Mouse (Mus musculus): ENCODE results near the gene Gm8879.
"Not testable (repeated sequence)": the region's sequence is repeated elsewhere in the genome, so short reads cannot be mapped to it uniquely, and the experiment has no call there.

The Gm8879 gene

DNA sequence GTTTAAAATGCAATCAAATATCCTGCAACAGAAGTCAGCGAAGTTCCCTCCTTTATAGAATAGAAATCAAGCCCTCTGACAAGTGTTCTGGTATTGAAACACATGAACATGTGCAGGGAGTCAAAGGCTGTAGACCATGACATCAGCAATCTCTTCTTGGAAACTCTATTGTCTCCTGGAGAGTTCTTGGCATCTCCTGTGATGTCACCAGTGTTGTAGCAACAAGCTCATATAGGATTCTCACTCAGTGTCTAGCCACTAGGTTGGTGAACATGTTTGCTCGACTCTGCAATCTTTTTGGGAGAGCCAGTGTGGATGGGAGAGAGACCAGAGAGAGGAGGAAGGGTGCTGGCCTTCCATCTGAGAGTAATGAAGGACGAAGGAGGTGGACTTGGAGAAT lies at the start of gene Gm8879:
Gene Gm8879, plus strand, starts transcription at position 301 of the 400 bp plus-strand sequence.
- CTCF ChIA-PET, result not testable (repeated sequence)

DNA sequence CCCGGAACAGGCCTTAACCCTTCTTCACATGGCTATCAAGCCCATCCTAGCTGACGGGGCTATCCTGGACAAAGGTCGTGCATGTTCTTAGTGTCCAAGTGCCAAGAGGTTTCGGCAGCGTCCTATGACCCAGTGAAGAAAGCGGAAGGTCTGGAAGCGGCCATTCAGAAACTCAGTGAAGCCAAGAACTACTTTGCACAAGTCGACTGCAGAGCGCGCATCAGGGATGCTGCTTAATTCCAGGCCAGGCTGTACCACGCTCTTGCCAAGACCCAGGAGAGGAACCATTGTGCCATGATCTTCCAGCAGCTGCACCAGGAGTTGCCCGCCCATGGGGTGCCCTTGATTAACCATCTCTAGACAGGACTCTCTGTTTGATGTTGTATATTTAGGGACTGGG lies 10.6 kb downstream of the Gm8879 start:
- CTCF ChIA-PET, result not testable (repeated sequence)
